In genomic region chr2:32347019-32347418, GRCm38 (mm10) we compare ENCODE assay signal across 19 mouse cellular contexts. TPM values are rescaled to one million over a fixed set of nuclear protein-coding genes. Genes with fewer than 3 reads are reported as not detected.
"Had no signal": no experiment of that assay in that cellular context is flagged by ENCODE, and none has a peak within 500 bp of the region (broad histone marks: within the 10 kb centered on the region; RNA-seq: fewer than 3 reads in every experiment).

No protein-coding gene starts in this region.

- DNase-seq: lung, embryonic 14.5 days; lung, postnatal 10 days; lung, postnatal 4 days; midbrain, embryonic 14.5 days; retina, postnatal 1 day; right cerebral cortex, adult 18-20 months; right cerebral cortex, postnatal 25 days; right cerebral cortex, postnatal 4 days; spleen, adult 18-20 months; thymus, adult 18-20 months; thymus, postnatal 14 days; thymus, postnatal 36 days had no signal

- H3K4me2 ChIP-seq: lung, embryonic 14.5 days; midbrain, embryonic 12.5 days; neural tube, embryonic 13.5 days; neural tube, embryonic 15.5 days had no signal

- H3K27me3 ChIP-seq: neural tube, embryonic 13.5 days; neural tube, embryonic 15.5 days had no signal

- H3K4me3 ChIP-seq: midbrain, embryonic 10.5 days; midbrain, embryonic 12.5 days; myocyte; neural tube, embryonic 13.5 days; neural tube, embryonic 15.5 days had no signal

- H3K27ac ChIP-seq: midbrain, embryonic 10.5 days; midbrain, embryonic 12.5 days; neural tube, embryonic 13.5 days; neural tube, embryonic 15.5 days had no signal

- ATAC-seq: midbrain, embryonic 16.5 days had no signal

- H3K36me3 ChIP-seq: midbrain, embryonic 10.5 days; midbrain, embryonic 12.5 days had no signal

- H3K9ac ChIP-seq: lung, embryonic 14.5 days; midbrain, embryonic 12.5 days; neural tube, embryonic 13.5 days; neural tube, embryonic 15.5 days had no signal

- H3K9me3 ChIP-seq: midbrain, embryonic 10.5 days; midbrain, embryonic 12.5 days; neural tube, embryonic 13.5 days; neural tube, embryonic 15.5 days had no signal

RNA-seq across cellular contexts. Expression of gene Dnm1, which starts 6.1 kb away (rescaled TPM):
- total RNA-seq: megakaryocyte-erythroid progenitor cell, adult 5-6 weeks had no signal

RNA-seq across cellular contexts. Expression of gene Lcn2, which starts 41.0 kb away (rescaled TPM):
- polyA plus RNA-seq: lung, embryonic 14.5 days; midbrain, embryonic 10.5 days; midbrain, embryonic 14.5 days had no signal
